Mouse (Mus musculus): ENCODE data around the gene Sult2b1.
A peak's percentile ranks its signal among the peaks of the same experiment; 100 is the strongest.

Gene Sult2b1

DNA sequence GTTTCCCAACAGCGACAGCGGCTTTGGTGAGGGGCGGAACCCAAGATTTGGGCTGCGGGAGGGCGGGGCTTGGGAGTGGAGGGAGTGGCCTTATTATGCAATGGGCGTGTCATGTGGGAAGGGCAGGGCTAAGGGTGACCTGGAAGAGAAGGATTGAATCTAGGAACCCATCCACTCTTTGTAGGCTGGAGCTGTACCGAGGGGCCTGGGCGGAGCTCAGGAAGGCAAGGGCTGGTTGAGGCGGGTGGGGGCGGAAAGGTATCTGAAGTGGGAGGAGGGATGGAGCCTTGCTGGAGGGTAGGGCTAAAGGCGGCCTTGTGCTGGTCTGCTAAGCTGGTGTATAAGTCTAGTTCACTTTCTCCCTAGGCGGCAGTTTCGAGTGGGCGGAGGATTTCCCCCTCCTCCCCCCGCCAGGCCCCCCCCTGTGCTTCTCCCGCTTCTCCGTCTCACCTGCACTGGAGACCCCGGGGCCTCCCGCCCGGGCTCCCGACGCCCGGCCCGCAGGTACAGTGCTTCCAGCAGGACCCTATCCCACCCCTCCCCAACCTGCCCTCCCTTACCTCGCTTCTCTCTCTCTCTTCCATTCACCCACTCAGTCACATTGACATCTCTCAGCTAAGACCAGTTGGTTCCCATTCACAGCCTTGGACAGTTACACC, 16.2 kb upstream of the Sult2b1 start:
- DNase-seq: no peak

DNA sequence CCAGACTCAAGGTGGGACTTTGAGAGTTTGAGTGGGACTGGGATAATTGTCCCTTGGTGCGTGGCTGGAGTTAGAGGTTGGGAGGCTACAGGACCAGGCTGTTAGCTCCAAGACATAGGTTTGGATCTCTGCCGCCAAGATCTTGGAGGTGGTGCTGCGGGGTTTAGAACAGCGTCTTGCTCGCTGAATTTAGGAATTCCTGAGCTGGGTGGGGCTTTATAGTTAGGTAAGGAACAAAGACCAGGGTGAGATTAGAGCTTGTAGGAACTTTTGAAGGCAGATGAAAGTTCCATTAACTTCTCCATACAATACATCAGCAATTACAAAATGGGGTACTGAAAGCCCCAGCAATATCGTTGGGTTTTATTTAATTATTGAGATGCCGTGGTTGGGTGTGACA, 15.5 kb upstream of the Sult2b1 start:
- peak; percentile 10 for DNase-seq

DNA sequence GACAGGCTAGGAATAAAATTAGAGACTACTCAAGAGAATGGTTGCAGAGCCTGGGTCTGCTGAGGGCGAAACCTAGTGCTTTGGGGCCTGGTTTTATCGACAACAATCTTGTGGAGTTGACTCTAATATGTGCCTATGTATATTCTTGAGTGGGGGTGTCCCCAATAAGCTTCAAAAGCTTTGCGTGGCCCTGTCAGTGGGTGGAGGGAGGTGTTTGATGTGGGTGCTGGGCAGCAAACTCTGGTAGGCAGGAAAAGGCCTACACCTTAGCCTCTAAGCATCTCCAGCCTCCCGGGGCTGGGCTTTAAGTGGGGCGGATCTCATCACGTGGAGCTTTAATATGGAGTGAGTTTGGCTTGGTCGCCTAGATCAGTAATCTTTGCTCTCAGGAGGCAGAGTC, 14.5 kb upstream of the Sult2b1 start:
- peak; percentile 12 for DNase-seq

DNA sequence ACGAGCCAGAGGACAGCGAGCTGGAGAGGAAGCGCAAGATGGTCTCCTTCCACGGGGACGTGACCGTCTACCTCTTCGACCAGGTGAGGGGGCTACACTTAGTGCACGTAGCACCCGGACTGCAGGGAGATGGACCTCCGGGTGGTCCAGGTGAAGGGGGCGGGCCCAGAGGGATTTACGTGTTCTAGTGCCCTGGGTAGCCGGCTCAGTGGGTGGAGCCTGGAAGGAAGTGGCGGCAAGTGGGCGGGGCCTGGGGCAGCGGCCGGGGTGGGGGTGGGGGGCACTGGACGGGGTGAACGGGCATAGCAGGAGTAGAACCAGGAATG, 14.0 kb upstream of the Sult2b1 start:
- peak; percentile 63 for DNase-seq

DNA sequence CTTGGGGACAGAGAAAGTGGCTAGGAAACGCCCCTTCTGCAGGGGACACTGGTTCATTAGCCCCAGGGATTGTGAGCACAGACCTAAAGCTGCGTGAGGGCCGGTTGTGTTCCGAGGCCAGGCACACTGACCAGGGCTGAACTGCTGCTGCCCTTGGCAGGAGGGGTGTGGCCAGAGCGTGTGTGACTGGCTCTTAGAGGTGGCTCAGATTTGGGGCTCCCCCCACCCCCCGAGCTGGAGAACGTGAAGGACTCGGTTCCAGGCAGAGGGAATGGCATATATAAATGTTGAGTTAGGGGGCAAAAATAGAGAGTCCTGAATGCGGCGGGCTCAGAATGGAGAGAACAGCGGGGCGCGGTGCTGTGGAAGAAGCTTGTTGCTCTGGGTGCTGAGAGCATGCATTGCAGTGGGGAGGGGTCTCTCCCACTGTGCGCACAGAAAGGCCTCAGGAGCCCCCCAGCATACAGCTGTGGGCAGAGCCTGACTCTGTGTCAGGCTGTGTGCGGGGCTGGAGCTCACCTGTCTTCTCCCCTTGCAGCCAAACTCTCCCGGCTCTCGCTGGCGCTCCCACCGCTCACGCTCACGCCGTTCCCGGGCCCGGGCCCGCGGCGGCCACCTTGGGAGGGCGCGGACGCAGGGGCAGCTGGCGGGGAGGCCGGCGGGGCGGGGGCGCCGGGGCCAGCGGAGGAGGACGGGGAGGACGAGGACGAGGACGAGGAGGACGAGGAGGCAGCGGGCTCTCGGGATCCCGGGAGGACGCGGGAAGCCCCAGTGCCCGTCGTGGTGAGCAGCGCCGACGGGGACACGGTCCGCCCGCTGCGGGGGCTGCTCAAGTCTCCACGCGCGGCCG, 13.4 kb upstream of the Sult2b1 start:
- peak; percentile 39 for DNase-seq

DNA sequence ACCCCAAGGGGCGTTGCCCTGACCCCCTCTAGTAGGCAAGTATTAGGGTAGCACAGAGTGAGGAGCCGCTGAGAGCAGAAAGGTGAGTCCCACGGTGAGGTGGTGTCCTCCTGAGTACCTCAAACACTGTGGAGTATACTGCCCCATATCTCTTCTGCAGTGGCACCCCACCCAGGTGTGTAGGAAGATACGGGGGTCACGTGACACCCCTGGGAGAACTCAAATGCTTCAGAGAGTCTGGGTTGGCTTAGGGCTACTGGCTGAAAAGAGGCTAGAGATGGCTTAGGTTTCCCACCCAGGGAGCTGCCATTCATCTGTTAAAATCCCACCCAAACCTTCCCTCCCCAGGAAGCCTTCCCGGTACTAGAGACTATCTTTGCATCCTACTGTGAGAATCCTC, 12.5 kb upstream of the Sult2b1 start:
- DNase-seq: peak; percentile 22

DNA sequence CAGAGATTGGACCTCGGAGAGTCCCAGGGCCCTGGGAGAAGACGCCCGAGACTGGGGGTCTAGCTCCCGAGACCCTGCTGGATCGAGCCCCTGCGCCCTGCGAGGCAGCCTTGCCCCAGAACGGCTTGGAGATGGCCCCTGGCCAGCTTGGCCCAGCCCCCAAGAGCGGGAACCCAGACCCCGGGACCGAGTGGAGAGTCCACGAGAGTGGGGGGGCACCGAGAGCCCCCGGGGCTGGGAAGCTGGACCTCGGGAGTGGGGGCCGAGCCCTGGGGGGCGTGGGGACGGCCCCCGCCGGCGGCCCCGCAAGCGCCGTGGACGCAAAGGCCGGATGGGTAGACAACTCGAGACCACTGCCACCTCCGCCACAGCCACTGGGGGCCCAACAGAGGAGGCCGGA, 10.5 kb upstream of the Sult2b1 start:
- no peak for DNase-seq

DNA sequence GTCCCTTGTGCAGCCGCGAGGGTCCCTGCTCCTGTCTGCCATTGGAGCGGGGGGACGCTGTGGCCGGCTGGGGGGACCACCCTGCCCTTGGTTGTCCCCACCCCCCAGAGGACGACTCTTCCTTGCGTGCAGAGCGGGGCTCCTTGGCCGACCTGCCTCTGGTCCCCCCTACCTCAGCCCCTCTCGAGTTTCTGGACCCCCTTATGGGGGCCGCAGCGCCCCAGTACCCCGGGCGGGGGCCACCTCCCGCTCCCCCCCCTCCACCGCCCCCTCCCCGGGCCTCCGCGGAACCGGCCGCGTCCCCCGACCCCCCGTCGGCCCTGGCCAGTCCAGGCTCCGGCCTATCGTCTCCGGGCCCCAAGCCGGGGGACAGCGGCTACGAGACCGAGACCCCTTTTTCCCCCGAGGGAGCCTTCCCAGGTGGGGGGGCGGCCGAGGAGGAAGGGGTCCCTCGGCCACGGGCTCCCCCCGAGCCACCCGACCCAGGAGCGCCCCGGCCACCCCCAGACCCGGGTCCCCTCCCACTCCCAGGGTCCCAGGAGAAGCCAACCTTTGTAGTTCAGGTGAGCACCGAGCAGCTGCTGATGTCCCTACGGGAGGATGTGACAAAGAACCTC, 9.6 kb upstream of the Sult2b1 start:
- DNase-seq: peak; percentile 31

DNA sequence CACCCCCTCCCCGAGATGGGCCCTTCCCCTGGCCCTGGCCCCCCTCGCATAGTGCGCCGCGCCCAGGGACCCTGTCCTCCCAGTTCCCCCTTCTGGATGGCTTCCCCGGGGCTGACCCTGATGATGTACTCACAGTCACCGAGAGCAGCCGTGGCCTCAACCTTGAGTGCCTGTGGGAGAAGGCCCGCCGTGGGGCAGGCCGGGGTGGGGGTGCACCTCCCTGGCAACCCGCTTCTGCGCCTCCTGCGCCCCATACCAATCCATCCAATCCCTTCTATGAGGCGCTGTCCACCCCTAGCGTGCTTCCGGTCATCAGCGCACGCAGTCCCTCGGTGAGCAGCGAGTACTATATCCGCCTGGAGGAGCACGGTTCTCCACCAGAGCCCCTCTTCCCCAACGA, 8.8 kb upstream of the Sult2b1 start:
- no peak for DNase-seq

DNA sequence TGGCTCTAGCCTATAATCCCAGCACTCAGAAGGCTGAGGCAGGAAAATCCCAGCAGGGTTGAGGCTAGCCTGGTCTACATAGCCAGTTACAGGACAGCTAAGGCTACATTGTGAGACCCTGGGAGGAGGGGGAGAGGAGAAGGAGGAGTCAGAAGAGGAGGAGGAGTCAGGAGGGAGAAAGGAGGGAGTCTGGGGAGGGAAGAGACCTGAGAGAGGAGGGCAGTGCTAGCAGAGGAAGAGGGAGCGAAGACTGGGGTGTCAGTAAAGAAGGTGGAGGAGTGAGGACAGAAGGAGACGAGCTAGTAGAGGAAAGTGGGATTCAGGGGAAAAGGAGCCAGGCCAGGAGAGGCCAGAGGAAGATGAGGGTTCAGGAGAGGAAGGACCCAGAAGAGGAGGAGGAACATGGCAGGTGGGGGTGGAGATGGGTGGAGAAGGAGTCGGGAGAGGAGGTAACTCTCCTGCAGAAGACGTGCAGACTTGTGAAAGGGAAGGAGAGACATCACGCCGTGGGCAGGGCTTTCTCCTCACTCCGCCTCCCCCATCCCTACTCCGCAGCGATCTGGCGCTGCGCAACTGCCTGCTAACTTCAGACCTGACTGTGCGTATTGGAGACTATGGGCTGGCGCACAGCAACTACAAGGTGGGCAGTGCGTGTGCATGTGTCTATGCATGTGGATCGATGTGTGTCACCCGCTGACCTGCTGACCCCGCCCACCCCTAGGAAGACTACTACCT, 7.5 kb upstream of the Sult2b1 start:
- DNase-seq: peak; percentile 16

DNA sequence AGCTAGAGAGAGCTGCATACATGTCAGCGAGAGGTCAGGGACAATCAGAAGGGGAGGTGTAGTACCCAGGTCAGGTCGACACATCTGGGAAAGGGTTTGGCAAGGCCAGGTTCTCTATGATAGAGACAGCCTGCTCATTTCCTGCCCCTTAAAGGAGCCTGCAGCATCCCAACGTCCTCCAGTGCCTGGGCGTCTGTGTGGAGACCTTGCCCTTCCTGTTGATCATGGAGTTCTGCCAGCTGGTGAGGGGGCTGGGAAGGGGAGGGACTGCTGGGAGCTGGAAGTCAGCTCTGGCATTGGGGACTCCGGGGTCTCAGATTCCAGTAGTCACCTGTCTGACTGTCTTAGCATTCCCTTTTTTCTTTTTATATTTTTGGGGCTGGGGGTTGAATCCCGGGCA, 6.3 kb upstream of the Sult2b1 start:
- peak; percentile 36 for DNase-seq

- DNase-seq: peak; percentile 65
Measured at GRCm38 (mm10) chr7:45787642-45788041, 3.2 kb upstream of the Sult2b1 start.

DNA sequence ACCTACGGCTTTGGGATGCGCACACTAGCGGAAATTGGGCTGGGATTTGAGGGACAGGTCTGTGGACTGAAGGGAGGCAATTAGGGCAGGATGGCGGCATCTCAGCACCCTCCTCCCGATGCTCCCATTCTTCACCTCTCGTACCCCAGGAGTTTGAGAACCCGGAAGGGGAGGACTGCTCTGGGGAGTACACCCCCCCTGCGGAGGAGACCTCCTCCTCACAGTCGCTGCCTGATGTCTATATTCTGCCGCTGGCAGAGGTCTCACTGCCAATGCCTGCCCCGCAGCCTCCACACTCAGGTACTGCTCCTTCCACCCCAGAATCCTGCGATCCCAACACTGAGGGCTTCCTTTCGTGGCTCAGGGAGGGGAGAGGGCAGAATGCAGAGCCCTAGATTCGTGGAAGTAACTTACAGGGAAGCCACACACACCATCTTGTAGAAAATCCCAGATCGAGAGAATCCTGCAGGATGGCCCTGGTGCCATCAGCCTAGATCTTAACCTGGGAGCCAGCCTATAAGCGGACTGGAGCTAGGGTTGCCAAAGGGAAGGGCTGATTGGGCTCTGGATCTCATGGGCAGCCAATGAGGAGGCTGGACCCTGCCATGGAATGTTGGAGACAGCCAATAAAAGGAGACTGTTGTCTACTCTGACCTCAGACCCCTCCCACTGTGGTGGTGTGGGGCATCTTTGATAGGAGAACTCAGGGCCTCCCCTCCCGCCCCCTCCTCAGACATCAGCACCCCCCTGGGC, 2.4 kb upstream of the Sult2b1 start:
- peak; percentile 84 for DNase-seq

- peak; percentile 87 for DNase-seq
Measured at GRCm38 (mm10) chr7:45786136-45786578, 1.7 kb upstream of the Sult2b1 start.

- DNase-seq: peak; percentile 86
Measured at GRCm38 (mm10) chr7:45785388-45786135, 1.1 kb upstream of the Sult2b1 start.

DNA sequence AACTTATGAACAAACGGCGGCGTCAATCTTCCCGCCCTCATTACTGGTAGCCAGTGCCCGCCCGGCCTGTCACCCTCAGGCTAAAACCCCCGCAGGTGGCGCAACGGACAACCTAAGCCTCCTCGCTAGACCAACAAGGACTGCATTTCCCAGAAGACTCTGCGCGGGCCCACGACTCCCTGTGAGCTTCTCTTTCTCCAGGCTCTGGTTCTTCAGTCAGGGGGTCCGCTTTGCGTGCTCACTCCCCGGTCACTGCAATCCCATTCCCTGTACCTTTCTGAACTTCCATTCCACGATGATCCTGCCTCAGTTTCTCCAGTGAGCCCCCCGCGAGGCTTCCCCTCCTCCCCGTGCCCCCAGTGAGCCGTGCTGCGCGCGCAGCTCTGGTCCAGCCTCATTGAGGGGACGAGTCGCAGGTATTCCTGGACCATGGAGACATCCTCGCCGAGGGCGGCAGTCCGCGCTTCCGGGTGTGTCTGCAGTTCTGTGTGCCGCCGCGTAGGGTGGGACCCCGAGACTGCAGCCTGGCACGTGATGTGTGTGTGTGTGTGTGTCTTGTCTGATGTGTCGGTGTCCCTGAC, 868 bp downstream of the Sult2b1 start, which contains the start of gene Lmtk3:
Gene Lmtk3, plus strand, starts transcription at position 228 of the 581 bp plus-strand sequence.
- peak; percentile 86 for DNase-seq

DNA sequence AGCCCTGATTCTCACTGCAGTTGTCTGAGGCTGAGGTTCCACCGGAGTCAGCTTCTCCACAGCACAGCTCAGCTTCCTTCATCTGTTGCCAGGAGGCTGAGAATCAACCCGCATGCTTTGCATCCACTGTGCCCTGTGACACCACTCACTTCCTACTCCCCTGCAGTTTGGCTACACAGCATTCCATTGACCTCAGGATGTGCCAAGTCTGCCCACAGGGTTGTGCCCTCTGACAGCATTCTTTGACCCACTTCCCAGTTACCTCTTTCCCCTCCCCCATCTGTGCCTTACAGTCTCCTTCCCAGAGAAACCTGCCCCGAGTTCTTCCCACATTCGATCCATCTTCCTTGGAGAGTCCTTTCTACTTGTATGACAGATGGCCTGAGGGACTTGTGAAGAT, 2.2 kb downstream of the Sult2b1 start:
- DNase-seq: peak; percentile 53

DNA sequence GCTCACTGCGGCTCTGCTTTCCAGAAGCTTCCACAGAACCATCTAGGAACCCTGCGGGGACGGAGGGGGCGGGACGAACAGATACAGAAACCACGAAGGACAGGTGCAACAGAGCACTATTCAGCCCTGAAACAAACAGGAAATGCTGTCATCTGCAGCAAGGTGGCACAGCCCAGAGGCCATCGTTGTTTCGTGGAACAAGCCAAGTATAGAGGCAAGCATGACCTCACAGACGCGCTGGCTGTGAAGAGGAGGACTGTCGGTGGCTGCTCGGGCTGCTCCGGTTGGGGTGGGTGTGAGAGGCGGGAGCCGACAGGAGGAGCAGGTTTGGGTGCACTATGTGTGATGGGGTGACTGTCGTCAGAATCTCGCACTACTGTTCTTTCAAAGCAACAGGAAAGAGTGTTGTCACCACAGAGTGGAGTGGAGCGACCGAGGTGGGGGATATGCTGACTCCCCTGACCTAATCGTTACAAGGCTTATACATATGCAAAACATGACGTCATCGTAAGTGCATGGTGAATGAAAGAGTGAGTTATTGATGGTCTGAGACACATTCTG, 5.3 kb downstream of the Sult2b1 start:
- DNase-seq: peak; percentile 11

DNA sequence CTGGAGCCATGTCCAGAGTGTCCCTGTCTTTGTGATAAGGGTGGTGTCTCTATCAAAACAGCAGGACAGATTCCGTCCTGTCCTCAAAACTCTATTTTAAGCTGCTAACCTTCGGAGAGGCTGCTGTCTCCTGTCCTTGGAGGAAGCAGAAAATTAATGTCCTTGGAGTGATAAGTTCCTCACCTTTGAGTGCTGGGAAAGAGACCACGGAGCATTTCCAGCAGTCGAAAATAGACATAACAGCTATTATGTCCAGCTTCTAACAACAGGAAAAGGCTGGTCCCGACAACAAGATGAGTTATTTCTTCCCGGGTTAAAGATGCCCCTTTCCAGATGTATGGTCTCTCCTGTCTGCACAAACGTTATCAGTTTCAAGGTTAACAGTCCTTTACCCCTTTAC, 9.2 kb downstream of the Sult2b1 start:
- no peak for DNase-seq

DNA sequence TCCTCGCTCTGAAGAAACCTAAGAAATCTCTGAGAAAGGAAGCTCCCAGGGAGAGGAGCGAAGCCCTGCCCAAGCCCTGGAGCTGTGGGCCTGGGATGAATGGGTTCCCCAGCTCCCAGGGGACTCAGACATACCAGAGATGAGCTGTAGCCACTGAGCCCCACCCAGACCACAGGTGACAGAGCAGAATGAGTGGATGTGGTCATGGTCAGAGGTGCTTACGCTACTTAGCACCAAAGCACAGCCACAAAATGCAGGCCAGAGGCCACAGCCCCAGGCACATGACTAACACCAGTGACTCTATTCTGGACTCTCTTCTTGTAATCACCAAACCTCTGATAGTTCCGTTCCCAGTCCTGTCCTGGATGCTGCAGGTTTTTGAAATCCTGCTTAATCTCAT, 13.4 kb downstream of the Sult2b1 start:
- DNase-seq: no peak

Measured in cerebellum, adult 11-12 months (tissue).